Mouse (Mus musculus) B cell, adult 67 days (primary cell): ENCODE measurements around the gene Apol9a. TPM values are rescaled to one million over a fixed set of nuclear protein-coding genes. Genes with fewer than 3 reads are reported as not detected.

ENCODE experiments used
- total RNA-seq, 2 experiments: library from RNA; stranded (reverse); gene quantifications; 4 replicates each; pipeline ENCODE4 v1.2.4; 2023

The Apol9a gene
- total RNA-seq: not detected

GRCm38 (mm10) chr15:77411035-77411434 is at the start of gene Apol9a:
TSS of gene Apol9a (minus strand) at chr15:77411135.

DNA sequence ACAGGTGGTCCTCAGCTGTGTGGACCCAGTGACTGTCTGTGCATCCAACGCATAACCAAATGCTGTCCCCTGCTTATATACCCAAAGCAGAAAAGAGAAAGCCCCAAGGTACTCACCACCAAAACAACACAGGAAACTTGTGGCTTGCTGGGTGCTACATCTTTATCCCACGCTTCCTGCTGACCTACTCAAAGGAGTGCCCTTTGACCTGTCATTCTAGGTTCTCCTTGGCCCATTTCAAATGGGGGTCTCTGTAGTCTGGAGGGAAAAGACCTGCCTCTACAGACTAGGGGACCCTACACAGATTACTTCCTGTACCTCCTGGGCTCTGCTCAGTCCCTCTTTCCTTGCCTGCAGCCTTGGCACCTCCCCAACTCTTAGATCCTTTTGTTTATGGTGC is 36.5 kb upstream of the Apol9a start, which contains the start of gene Apol7b:
TSS of gene Apol7b (minus strand) at position 101 of the 400 bp plus-strand sequence.

GRCm38 (mm10) chr15:77399027-77399426 is 11.9 kb downstream of the Apol9a start, which contains the start of gene Apol7a:
TSS of gene Apol7a (minus strand) at chr15:77399110.

Other genes with a start within 250 kb of the Apol9a start
- not detected for gene Rbfox2, start 104.1 kb downstream of the Apol9a start, total RNA-seq
- gene Apol7a, start 12.0 kb downstream of the Apol9a start, total RNA-seq: not detected
- gene Apol7b, start 36.4 kb upstream of the Apol9a start, total RNA-seq: not detected
- not detected for gene Apol10a, start 65.9 kb upstream of the Apol9a start, total RNA-seq
- gene Apol11a, start 97.1 kb upstream of the Apol9a start, total RNA-seq: not detected
- not detected for gene Apol7c, start 122.2 kb upstream of the Apol9a start, total RNA-seq
- not detected for gene 1700025B11Rik, start 150.8 kb upstream of the Apol9a start, total RNA-seq
- not detected for gene Apol10b, start 185.0 kb upstream of the Apol9a start, total RNA-seq
- gene Gm36245, start 188.1 kb upstream of the Apol9a start, total RNA-seq: not detected
- not detected for gene Apol11b, start 232.2 kb upstream of the Apol9a start, total RNA-seq